Mouse (Mus musculus): ENCODE data around the gene Fam219a.

DNA sequence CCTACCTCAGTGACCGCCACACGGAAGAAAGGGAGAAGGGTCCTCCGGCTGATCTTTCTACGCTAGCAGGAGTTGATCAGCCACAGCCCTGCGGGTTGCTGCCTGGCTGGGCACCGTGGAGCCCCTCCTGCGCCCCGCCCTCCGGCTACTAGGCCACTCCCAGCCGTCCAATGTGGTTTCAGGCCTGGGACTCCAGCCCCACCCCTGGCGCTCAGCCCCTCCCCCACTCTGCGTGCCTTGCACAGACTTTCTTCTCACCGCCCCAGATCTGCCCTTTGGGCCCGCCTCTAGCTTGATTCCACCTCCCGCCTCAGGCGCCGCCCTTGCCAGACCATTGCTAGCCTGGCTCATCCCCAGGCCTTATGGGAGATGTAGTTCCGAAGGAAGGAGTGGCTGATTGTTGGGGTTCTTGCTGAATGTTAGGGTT lies 66.3 kb downstream of the Fam219a start, which contains the start of gene AI464131:
- no peak for TF ChIP-seq CTCF (IDR thresholded peaks at IDR 0.05; ENCODE audit: extremely low read depth, insufficient read depth, insufficient read length, insufficient replicate concordance)
- TF ChIP-seq POLR2A (IDR thresholded peaks at IDR 0.05; ENCODE audit: low read depth, low read length) = no peak
